Mouse (Mus musculus) ovary, postnatal 10 days (tissue): ENCODE results near the gene Unc5c.

Experiments
- DNase-seq: peaks from one replicate; pipeline ENCODE4 v3.0.0; 2022; ENCODE audit warnings: low spot score

The Unc5c gene

GRCm38 (mm10) chr3:141465104-141465705 is at the start of gene Unc5c:
Gene Unc5c (plus strand): TSS chr3:141465216.
- DNase-seq, result peak; percentile 35

- DNase-seq, result no peak
These were observed 7.5 kb upstream of the Unc5c start for GRCm38 (mm10) chr3:141457475-141457874.

GRCm38 (mm10) chr3:141462482-141462881 is 2.5 kb upstream of the Unc5c start:
- DNase-seq, result no peak

- DNase-seq, result no peak
These were observed 319 bp upstream of the Unc5c start for GRCm38 (mm10) chr3:141464691-141465103.

- DNase-seq, result no peak
These were observed 1.0 kb downstream of the Unc5c start for GRCm38 (mm10) chr3:141466061-141466460.

- DNase-seq, result no peak
These were observed 1.8 kb downstream of the Unc5c start for GRCm38 (mm10) chr3:141466727-141467335.

DNA sequence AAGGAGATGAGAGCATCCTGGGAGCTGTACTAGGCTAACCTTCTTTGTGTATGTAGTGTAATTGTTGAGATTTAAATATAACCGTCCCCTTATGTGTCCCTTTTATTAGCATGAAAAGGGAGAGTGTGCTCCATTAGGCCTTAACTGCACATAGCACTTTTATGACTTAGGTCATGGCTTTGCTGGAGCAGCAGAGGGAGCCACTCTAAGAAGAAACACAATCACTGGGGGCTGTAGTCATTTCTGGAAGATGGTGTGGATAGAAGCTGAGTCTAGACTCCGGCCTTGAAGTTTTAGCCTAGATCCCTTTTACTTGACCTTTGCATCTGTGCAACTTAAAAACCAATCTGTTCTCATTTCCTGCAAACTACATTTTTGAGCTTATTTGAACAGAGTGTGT is 4.3 kb downstream of the Unc5c start:
- no peak for DNase-seq

- no peak for DNase-seq
These were observed 8.2 kb downstream of the Unc5c start for GRCm38 (mm10) chr3:141473205-141473604.

DNA sequence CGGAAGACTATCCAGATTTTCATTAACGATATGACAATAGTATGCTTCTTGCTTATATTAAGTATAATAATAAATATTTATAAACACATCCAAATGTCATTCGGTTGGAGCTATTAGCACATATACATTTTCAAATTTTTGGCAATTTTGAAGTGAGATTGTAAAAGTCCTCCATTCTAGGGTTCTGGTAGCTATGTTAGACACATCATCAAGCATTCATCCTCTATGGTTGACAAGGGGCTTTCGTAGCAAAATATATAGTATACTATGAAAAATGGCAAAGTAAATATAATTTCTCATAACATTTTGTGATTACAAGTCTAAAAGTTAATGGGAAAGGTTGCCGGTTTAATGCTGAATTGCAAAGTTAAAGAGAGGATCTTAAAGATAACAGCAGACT is 10.4 kb downstream of the Unc5c start:
- DNase-seq, result no peak

DNA sequence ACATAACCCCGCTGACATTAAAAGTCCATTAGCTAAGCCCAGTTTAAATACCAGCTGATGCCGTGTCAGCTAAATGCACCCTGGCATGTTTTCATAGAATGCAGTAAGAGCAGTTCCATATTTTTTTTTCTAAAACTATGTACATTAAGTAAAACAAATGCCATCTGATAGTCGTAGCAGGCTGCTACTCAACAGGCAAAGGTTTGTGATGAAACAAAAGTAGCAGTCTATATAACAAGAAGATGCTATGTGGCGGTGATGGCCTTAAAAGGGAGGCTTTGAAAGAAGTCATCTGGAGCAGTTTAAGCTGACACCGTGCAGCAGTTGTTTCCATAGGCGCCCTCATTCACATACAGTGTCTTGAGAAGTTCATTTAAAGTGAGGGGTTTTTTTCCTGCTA is 10.9 kb downstream of the Unc5c start:
- DNase-seq, result no peak

DNA sequence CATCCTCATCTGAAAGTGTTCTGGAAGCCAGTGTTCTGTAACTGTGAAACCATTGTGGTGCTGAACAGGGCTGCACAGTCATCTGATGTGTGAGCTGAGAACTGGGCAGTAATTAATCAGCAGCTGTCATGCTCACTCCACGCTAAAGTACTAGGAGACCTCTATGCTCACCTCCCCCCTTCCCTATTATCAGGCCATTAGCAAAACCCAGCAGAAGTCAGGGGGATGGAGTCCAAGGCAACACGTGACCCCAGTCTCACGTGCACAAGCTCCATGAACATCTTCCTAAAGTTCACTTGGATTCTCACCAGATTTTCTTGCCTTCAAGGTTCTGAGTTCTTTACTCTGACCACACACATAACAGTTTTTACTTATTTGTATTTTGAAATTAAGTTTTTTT is 11.7 kb downstream of the Unc5c start:
- no peak for DNase-seq

DNA sequence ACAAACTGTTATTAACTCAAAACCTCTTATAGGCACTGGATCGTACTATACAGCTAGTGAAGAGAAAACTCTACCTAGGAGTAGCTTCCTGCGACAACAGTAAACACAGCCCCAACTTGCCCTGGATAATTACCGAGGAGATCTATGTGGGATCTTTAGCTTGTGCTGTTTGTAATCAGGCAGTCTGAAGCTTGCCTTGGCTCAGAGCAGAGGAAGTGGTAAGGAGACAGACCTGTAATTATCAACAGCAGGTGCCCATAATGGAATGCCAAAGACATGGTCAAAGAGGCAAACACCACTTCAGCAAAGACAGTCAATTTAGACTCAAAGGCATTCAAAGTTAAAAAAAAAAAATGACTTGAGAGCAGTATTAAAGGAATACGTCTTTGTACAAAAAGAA is 17.4 kb downstream of the Unc5c start:
- no peak for DNase-seq

DNA sequence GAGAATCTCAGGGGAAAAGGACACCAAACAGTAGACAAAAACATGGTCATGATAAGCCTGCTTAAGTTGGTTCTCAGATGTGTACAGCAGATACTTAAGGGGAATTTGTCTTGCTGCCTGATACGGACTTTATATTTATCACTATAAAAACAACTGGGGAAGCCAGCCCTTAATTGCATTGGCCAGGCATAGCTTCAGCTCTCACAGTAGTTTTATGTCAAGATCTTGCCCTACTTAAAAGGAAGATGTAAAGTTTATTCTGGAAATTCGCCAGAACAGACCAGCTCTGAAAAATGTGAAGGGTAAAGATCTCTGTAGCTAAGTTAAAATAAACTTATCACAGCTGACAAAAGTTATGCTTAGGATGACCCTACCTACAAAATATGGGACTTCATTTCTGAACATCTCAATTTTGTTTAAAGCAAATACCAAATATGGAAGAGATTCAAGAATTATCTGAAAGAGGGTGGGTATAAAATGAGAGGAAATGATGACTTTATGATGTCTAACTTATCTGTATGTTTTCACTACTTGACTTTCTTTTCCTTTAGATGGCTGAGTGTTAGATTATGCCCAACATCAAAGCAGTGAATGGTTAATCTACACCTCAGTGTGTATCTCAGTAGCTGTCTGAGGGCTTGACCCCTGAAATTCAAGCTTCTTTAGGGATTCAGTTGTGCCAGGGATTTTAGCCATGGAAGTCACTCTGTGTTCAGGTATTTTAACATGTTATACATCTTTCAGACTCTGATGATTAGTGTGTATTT is 18.8 kb downstream of the Unc5c start:
- no peak for DNase-seq

GRCm38 (mm10) chr3:141485218-141485617 is 20.2 kb downstream of the Unc5c start:
- DNase-seq, result no peak

- DNase-seq, result no peak
These were observed 25.6 kb downstream of the Unc5c start for GRCm38 (mm10) chr3:141490647-141491046.

DNA sequence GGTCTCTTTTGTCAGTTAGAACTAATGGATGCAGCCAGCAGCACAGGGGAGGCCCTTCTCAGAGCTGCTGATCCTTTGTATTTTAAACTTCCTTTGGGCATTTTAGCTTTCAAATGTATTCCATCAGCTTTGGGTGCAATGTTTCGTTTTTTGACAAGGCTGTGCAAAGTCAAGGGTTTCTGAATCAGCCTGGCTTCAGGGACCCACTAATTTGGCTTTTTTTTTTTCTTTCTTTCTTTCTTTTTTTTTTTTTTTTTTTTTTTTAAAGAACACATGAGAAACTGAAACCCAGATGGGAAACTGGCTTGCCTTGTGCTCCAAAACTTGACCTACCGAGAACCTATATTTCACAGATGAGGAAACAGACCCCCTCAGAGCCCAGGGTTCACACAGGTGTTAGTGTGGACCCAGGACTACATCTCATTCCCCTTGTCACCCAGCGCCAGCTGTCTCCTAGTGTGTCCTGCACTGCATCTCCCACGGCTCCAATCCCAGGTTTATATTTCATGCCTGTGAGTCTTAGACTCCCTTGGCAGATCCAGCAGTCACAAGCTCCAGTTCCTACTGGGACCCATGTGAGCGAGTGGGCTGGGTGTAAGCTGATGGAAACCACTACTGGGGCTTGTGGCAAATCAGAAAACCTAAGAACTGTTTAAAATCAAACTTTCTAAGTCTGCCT is 26.4 kb downstream of the Unc5c start:
- DNase-seq, result no peak

DNA sequence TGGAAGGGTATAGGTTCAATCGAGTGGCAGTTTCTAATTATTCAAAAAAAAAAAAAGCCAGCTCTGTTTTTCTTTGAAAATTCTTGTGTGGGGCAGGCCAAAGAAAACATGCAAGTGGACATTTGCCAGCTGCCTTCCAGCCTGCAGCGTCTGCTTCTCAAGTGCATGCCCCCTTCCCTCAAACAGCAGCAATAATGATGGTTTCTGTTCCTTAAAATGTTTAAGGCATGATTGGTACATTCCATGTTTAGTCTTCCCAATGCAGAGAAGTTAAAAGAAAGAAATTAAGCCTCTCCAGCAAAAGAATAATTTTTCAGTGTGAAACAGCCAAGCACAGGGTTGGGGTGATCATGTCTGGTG is 26.9 kb downstream of the Unc5c start:
- no peak for DNase-seq

DNA sequence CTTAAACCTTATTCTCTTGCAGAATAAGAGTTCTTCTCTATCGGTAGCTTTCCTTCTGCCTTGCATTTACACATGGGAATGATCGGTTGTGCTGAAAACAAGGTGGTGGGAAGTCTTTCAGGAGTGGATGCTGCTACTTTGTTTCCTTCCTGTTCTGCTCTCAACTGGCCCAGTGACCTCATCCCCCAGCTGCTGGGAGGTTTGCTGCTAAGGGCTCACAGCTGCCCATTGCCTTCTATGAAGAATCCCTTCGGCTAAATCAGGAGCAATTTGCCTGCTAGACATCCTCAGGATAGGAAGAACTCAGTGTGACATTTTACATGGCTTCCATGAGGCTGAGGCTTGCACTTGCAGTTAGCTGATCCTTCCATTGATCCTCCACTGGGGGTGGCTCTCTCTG is 28.0 kb downstream of the Unc5c start:
- no peak for DNase-seq

DNA sequence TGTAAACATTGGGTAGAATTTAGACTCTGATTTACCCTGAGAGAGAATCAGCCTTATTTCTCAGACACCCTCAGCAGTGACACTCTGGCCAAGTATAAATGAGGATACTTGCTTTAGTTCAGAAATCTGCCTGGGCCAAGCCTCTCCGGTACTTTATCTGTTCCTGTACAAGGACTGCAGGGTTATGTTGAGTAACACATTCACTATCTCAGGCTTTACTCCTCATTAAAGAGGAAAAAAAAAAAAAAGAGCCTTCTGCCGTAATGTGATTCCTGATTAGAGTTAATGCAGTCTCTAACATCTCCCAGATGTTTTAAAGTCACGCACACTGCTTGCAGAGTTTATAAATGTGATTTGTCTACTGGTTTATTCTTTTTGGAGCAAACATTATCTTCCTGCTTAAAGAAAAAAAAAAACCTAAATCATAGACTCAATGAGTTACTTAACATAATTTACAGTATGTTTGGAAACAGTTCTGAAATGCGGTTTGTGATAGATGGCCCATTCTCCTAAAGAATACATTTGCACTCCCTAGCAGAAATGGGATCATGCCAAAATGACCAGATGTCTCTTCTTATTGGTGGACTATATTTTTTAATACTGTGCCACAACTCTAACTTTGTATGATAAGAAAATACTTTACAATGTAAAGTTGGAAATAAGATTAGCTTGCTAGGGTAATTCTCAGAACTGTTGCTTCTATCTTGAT is 33.5 kb downstream of the Unc5c start:
- DNase-seq, result no peak

DNA sequence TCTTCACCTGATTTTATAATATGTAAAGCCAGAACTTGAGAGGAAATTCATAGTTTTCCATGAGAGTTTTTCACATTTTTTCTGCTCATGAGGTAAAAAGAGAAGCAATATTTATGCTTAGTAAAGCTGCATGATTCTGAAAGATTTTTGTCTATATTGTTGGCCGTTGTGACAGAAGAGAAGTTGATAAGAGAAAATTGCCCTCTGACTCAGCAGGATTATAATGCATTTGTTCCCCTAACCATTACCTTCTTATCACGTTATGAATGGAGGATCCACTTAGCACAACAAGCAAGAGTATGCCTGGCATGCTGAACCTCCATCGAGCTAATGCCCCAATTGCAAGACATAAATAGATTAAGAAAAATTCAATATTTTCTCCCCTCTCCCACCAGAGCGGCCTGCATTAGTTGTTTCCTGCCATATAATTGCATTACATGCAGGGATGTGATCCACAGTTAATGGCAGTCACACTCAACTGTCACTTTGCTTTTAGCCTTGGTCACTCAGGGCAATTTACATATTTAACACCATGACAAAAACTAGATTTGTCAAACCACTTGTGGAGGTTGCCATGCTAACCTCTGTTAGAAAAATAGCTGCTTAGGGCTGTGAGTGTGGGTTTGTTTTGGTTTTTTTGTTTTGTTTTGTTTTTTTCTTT is 37.0 kb downstream of the Unc5c start:
- DNase-seq, result no peak

DNA sequence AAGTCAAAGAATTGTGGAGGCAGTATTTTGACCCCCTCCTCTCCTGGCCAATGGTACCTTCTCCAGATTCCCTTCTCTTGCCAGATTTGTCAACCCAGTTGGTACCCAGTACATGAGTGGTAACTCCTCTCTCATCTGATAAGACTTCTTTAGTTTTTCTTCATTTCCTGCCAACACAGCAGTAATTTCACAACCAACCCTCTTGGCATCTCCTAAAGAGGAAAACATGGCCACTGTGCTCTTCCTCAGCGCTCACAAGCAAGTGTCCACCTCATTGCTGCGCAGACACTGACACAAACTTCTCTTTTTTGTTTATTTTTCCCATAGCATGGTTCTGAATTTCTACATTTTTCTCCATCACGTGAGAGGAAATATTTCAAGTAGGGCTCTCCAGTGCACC is 38.3 kb downstream of the Unc5c start:
- DNase-seq, result no peak

GRCm38 (mm10) chr3:141509772-141510171 is 44.8 kb downstream of the Unc5c start:
- DNase-seq, result no peak
